Mouse (Mus musculus) liver, embryonic 14.5 days (tissue): ENCODE results near the gene Ghrh. TPM values are rescaled to one million over a fixed set of nuclear protein-coding genes. Genes with fewer than 3 reads are reported as not detected.

Experiments
- ATAC-seq: fragments of 200-750 bp; cut with Nextera tagmentation; 2 replicates; pipeline ENCODE4 v1.8.0; 2017; ENCODE audit warnings: moderate number of reproducible peaks, mild to moderate bottlenecking, moderate library complexity; ENCODE audit not compliant: insufficient read depth
- DNase-seq, 3 experiments: peaks; one replicate each; pipeline ENCODE4 v3.0.0-alpha.2; 2012 to 2013; ENCODE audit warnings: low read depth in 3 of 3, low spot score in 3 of 3
- H3K27ac ChIP-seq: fragments of 300-500 bp; sonication (generic); 2 replicates; pipeline ENCODE4 v1.5.1; 2014; ENCODE audit warnings: moderate library complexity, mild to moderate bottlenecking, control low read depth, inconsistent platforms
- H3K27me3 ChIP-seq: fragments of 300-500 bp; sonication (generic); 2 replicates; pipeline ENCODE4 v1.6.1; 2014; ENCODE audit warnings: mild to moderate bottlenecking, low read length, moderate library complexity; ENCODE audit not compliant: control insufficient read depth, insufficient read depth
- H3K36me3 ChIP-seq: fragments of 300-500 bp; sonication (generic); replicated peaks from 2 replicates; pipeline ENCODE4 v1.6.1; 2014; ENCODE audit warnings: low read depth; ENCODE audit not compliant: control insufficient read depth, insufficient read depth
- H3K4me1 ChIP-seq, 2 experiments: fragments of 200-500 bp in 1 of 2; fragments of 300-500 bp in 1 of 2; sonication (generic) in 1 of 2; replicated peaks; 2 replicates each; pipeline ENCODE4 v1.6.1; 2012 to 2014; ENCODE audit warnings: antibody characterized with exemption in 1 of 2, inconsistent platforms in 1 of 2, low read length in 1 of 2; ENCODE audit not compliant: control insufficient read depth in 2 of 2, insufficient read depth in 2 of 2
- H3K4me2 ChIP-seq: fragments of 300-500 bp; sonication (generic); 2 replicates; pipeline ENCODE4 v1.6.1; 2014; ENCODE audit warnings: low read depth, mild to moderate bottlenecking, control low read depth, moderate library complexity
- H3K4me3 ChIP-seq, 2 experiments: fragments of 200-500 bp in 1 of 2; fragments of 300-500 bp in 1 of 2; sonication (generic) in 1 of 2; 2 replicates each; pipeline ENCODE4 v1.5.1; 2012 to 2014; ENCODE audit warnings: low read depth in 2 of 2, low read length in 2 of 2, mild to moderate bottlenecking in 2 of 2, control low read depth in 1 of 2, inconsistent platforms in 1 of 2, moderate library complexity in 1 of 2; ENCODE audit not compliant: insufficient read depth in 1 of 2
- H3K9ac ChIP-seq: fragments of 300-500 bp; sonication (generic); replicated peaks from 2 replicates; pipeline ENCODE4 v1.6.1; 2014; ENCODE audit warnings: mild to moderate bottlenecking, control low read depth, moderate library complexity
- H3K9me3 ChIP-seq: fragments of 300-500 bp; sonication (generic); 2 replicates; pipeline ENCODE4 v1.6.1; 2016; ENCODE audit warnings: low read length, mixed read lengths; ENCODE audit not compliant: control insufficient read depth
- CTCF ChIP-seq: IDR thresholded peaks from 2 replicates; pipeline ENCODE4 v1.5.1; 2016; ENCODE audit warnings: antibody characterized with exemption, low read depth, control low read depth
- EP300 ChIP-seq: IDR thresholded peaks from 2 replicates; pipeline ENCODE4 v1.6.1; 2016; ENCODE audit warnings: antibody characterized with exemption, low read depth
- WGBS: fragments of 180-500 bp; shearing (Covaris S2); extraction: QIAGEN DNeasy Blood & Tissue Kit; methylation state at CpG from one replicate; pipeline ENCODE4 v1.1.7; 2014; ENCODE audit not compliant: insufficient replicate concordance; 5-methylcytosine and 5-hydroxymethylcytosine counted together
- polyA plus RNA-seq, 2 experiments: library from polyadenylated mRNA; depleted of rRNA in 1 of 2; stranded (reverse) in 1 of 2; unstranded in 1 of 2; fragments of >200 nt; fragmentation: Nextera tagmentation in 1 of 2; extraction: Ambion mirVana in 1 of 2; gene quantifications; 2 replicates each; pipeline versions ENCODE4 v1.2.1 to v1.2.3; 2012 to 2014

Gene Ghrh
- polyA plus RNA-seq (2012; rRNA removed) (not detected in 2 replicates), polyA plus RNA-seq (2014; fragmentation: Nextera tagmentation; extraction: Ambion mirVana) (0.22 TPM in 1 of 2 replicates, not detected in the other)

DNA sequence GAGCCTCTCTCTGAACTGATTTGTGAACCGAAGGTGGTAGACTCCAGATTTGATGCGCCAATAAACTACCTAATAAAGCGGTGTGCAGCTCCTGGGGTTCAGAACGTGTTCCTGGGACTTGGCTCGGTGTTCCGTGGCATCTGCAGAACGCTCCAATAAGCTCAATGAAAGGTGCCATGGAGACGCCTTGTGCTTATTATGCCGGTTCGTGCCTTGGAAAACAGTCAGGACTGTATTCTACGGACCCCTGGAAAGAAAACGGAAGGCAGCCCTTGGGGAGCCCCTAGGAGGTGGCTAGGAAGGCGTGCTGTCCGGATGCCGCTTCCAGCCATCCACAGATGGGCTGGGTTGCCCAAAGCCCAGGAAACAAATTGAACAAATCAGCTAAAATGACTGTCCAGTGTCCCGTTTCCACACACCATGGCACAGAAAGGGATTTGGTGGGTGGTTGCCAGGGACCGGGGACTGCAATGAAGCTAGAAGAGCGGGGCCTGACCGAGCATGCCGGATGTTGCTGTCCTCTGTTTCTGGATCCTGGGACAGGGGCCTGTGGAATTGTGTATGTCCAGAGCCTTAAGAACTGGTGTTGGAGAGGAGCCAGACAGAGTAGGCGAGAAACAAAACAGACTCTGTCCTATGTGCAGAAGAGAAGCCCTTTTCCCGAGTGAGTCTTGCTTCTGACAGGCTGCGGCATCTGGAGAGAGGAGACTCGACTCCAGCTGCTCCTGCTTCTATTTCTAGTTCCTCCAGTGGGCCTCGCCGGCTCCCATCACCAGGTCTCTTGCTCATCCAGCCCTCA is at the start of gene Ghrh:
TSS of gene Ghrh (minus strand) at position 146 of the 799 bp plus-strand sequence.
- Histone ChIP-seq H3K9me3 (no peaks in the 10 kb centered on the region), H3K36me3 (no peaks in the 10 kb centered on the region), H3K4me3 (no peak within 1 kb of the TSS), H3K27me3 (no peaks in the 10 kb centered on the region), H3K9ac (no peak within 1 kb of the TSS), H3K27ac (no peak within 1 kb of the TSS), H3K4me1 (no peaks in the 10 kb centered on the region), H3K4me2 (no peak within 1 kb of the TSS)
- DNase-seq (no peak), ATAC-seq (no peak)
- TF ChIP-seq CTCF (no peak), EP300 (no peak)
- WGBS, result 71% methylated on average over 26 of the region's 26 CpGs

DNA sequence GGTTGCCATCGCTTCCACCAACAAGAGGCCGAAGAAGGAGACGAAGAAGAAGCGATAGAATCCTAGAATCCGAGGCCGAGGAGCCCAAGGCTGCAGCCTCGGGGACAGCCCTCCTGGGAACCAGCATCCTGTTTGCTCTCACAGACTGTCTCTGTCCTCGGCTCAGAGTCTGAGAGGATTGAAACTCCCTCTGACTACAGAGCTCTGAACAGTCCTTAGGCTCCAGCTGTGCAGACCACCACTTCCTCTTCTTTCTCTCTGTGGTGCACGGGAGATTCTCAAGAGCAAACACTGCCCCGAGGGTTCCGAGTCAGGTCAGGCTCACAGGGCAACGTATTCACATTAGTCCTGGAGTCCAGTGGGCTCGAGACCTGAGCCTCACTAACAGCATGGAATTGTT is 48.7 kb upstream of the Ghrh start:
- no peak for DNase-seq
- TF ChIP-seq EP300, result no peak
- no peak for TF ChIP-seq CTCF
- 45% methylated on average over 13 of the region's 13 CpGs for WGBS

DNA sequence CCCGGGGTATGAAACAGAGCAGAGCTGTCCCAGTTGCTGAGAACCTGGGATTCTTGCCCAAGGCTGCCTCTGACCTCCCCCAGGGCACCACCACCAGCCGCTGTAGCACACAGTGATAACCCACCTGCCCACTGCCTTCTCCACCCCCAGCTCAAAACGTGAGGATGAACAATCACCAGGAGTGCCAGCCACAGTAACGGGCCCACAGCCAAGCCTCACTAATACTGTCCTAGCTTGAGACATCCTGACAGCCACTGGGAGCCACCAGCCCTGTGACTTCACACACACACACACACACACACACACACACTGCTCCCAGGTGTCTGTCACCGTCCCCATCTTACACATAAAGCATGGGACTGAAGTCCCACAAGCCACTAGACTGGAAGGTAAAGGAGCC is 48.1 kb upstream of the Ghrh start:
- Histone ChIP-seq H3K4me2 (no peak overlapping the region), H3K27ac (no peak overlapping the region), H3K36me3 (no peaks in the 10 kb centered on the region), H3K9me3 (no peaks in the 10 kb centered on the region), H3K4me1 (0 out of 4 replicates have a peak, but pooled peaks cover 0 to 3% of the 10 kb centered on the region in 2 experiments), H3K27me3 (no peaks in the 10 kb centered on the region), H3K4me3 (no peak overlapping the region), H3K9ac (no peak overlapping the region)
- DNase-seq (no peak), ATAC-seq (no peak)
- TF ChIP-seq CTCF (no peak), EP300 (no peak)
- 65% methylated on average over 5 of the region's 5 CpGs for WGBS

More for the DNA sequence above, 48.7 kb upstream of the Ghrh start:
- ATAC-seq, result no peak
- no peak overlapping the region for H3K4me3 ChIP-seq
- H3K36me3 ChIP-seq, result no peaks in the 10 kb centered on the region
- H3K9ac ChIP-seq, result no peak overlapping the region
- H3K4me2 ChIP-seq, result no peak overlapping the region
- H3K4me1 ChIP-seq, result 0 out of 4 replicates have a peak, but pooled peaks cover 0 to 3% of the 10 kb centered on the region in 2 experiments
- H3K9me3 ChIP-seq, result no peaks in the 10 kb centered on the region
- no peaks in the 10 kb centered on the region for H3K27me3 ChIP-seq
- H3K27ac ChIP-seq, result no peak overlapping the region

DNA sequence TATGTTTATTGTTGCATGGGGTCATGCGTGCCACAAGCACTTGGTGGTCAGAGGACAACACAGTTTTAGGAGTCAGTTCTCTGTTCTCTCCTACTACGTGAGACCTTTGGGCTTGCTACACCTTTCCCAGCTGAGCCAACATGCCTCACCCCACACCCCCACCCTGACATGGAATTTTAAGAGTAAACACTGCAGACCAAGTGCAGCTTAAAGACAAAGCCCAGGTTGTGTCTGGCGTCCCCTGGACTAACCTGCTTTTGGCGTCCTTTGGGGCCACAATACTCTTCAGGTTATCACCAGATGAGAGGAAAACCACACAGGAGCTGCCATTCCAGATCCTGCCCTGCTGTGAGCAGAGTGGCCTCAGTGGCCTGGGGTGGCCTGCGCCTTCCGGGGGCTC is 47.6 kb upstream of the Ghrh start:
- no peak for DNase-seq
- no peak overlapping the region for H3K9ac ChIP-seq
- H3K4me2 ChIP-seq, result no peak overlapping the region
- no peaks in the 10 kb centered on the region for H3K9me3 ChIP-seq
- no peaks in the 10 kb centered on the region for H3K36me3 ChIP-seq
- no peak overlapping the region for H3K4me3 ChIP-seq
- no peak overlapping the region for H3K27ac ChIP-seq
- TF ChIP-seq EP300 (no peak), CTCF (no peak)
- no peaks in the 10 kb centered on the region for H3K27me3 ChIP-seq
- 0 out of 4 replicates have a peak, but pooled peaks cover 0 to 3% of the 10 kb centered on the region in 2 experiments for H3K4me1 ChIP-seq
- 53% methylated on average over 6 of the region's 6 CpGs for WGBS
- no peak for ATAC-seq

DNA sequence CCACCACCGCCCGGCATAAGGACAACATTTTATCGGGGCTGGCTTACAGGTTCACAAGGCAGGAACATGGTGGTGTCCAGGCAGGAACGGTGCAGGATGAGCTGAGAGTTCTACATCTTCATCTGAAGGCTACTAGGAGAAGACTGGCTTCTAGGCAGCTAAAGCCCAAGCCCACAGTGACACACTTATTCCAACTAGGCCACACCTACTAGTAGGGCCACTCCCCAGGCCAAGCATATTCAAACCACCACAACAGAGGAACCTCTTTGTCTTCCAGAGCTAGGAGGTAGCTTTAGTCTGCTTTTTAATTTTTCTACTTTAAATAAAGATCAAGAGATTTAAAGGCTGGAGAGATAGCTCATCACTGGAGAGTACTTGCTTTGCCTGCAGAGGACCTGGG is 46.2 kb upstream of the Ghrh start:
- no peak for ATAC-seq
- Histone ChIP-seq H3K27ac (no peak overlapping the region), H3K9me3 (no peaks in the 10 kb centered on the region), H3K27me3 (no peaks in the 10 kb centered on the region), H3K9ac (no peak overlapping the region), H3K4me1 (0 out of 4 replicates have a peak, but pooled peaks cover 0 to 3% of the 10 kb centered on the region in 2 experiments), H3K36me3 (no peaks in the 10 kb centered on the region), H3K4me3 (no peak overlapping the region), H3K4me2 (no peak overlapping the region)
- no peak for DNase-seq
- 81% methylated on average over 4 of the region's 4 CpGs for WGBS
- TF ChIP-seq EP300 (no peak), CTCF (no peak)
